Mouse (Mus musculus): ENCODE data around the gene Cflar. TPM values are rescaled to one million over a fixed set of nuclear protein-coding genes. Genes with fewer than 3 reads are reported as not detected.
A peak's percentile ranks its signal among the peaks of the same experiment; 100 is the strongest.
"Not testable (repeated sequence)": the region's sequence is repeated elsewhere in the genome, so short reads cannot be mapped to it uniquely, and the experiment has no call there.

The Cflar gene
- 3.4 and 5.3 TPM in 2 replicates for polyA plus RNA-seq (2012; ENCODE audit: insufficient read depth, low replicate concordance)

GRCm38 (mm10) chr1:58711365-58712016 is at the start of gene Cflar:
Gene Cflar (plus strand): TSS chr1:58711508.
- Histone ChIP-seq H3K9me3 (peaks cover 8% of the 10 kb centered on the region; the same call in 1 of the 2 replicates), H3K27me3 (replicated peaks) (no peaks in the 10 kb centered on the region), H3K4me3 (replicated peaks) (peak within 1 kb of the TSS; percentile 95), H3K36me3 (replicated peaks; ENCODE audit: low read length) (peaks cover 26% of the 10 kb centered on the region), H3K4me1 (peaks cover 27% of the 10 kb centered on the region)
- no peak for TF ChIP-seq GATA1 (IDR thresholded peaks at IDR 0.05; ENCODE audit: borderline replicate concordance, low read length)
- no peak for TF ChIP-seq FLI1 (IDR thresholded peaks at IDR 0.05; ENCODE audit: low read length)

- H3K27me3 ChIP-seq (replicated peaks); H3K4me1 ChIP-seq; H3K9me3 ChIP-seq; H3K36me3 ChIP-seq (replicated peaks; ENCODE audit: low read length); H3K4me3 ChIP-seq (replicated peaks): not testable (repeated sequence)
These were observed 48.6 kb upstream of the Cflar start for GRCm38 (mm10) chr1:58662671-58663070.

- not testable (repeated sequence) for H3K4me1 ChIP-seq; H3K4me3 ChIP-seq (replicated peaks); H3K9me3 ChIP-seq; H3K36me3 ChIP-seq (replicated peaks; ENCODE audit: low read length); H3K27me3 ChIP-seq (replicated peaks)
These were observed 47.9 kb upstream of the Cflar start for GRCm38 (mm10) chr1:58663365-58663764.

GRCm38 (mm10) chr1:58668191-58668590 is 43.1 kb upstream of the Cflar start:
- Histone ChIP-seq H3K4me1 (peaks cover 10% of the 10 kb centered on the region; the same call in 1 of the 2 replicates), H3K9me3 (peaks cover 6% of the 10 kb centered on the region; the same call in 1 of the 2 replicates), H3K36me3 (replicated peaks; ENCODE audit: low read length) (no peaks in the 10 kb centered on the region), H3K4me3 (replicated peaks) (no peak overlapping the region), H3K27me3 (replicated peaks) (no peaks in the 10 kb centered on the region)
- TF ChIP-seq GATA1 (IDR thresholded peaks at IDR 0.05; ENCODE audit: borderline replicate concordance, low read length) (no peak), FLI1 (IDR thresholded peaks at IDR 0.05; ENCODE audit: low read length) (no peak)

GRCm38 (mm10) chr1:58669635-58670034 is 41.7 kb upstream of the Cflar start:
- H3K4me3 ChIP-seq (replicated peaks); H3K9me3 ChIP-seq; H3K27me3 ChIP-seq (replicated peaks): not testable (repeated sequence)

GRCm38 (mm10) chr1:58672116-58672515 is 39.2 kb upstream of the Cflar start:
- peaks cover 2% of the 10 kb centered on the region for H3K27me3 ChIP-seq (replicated peaks)
- TF ChIP-seq GATA1 (IDR thresholded peaks at IDR 0.05; ENCODE audit: borderline replicate concordance, low read length) (no peak), FLI1 (IDR thresholded peaks at IDR 0.05; ENCODE audit: low read length) (no peak)

More at GRCm38 (mm10) chr1:58669635-58670034, 41.7 kb upstream of the Cflar start:
- not testable (repeated sequence) for H3K4me1 ChIP-seq; H3K36me3 ChIP-seq (replicated peaks; ENCODE audit: low read length)

GRCm38 (mm10) chr1:58675011-58675410 is 36.3 kb upstream of the Cflar start:
- no peak for TF ChIP-seq FLI1 (IDR thresholded peaks at IDR 0.05; ENCODE audit: low read length)
- TF ChIP-seq GATA1 (IDR thresholded peaks at IDR 0.05; ENCODE audit: borderline replicate concordance, low read length): no peak
- Histone ChIP-seq H3K4me1 (peaks cover 12% of the 10 kb centered on the region), H3K27me3 (replicated peaks) (peaks cover 2% of the 10 kb centered on the region), H3K4me3 (replicated peaks) (no peak overlapping the region), H3K36me3 (replicated peaks; ENCODE audit: low read length) (no peaks in the 10 kb centered on the region), H3K9me3 (no peaks in the 10 kb centered on the region)

More at GRCm38 (mm10) chr1:58672116-58672515, 39.2 kb upstream of the Cflar start:
- Histone ChIP-seq H3K36me3 (replicated peaks; ENCODE audit: low read length) (no peaks in the 10 kb centered on the region), H3K4me3 (replicated peaks) (no peak overlapping the region), H3K9me3 (peaks cover 6% of the 10 kb centered on the region; the same call in 1 of the 2 replicates), H3K4me1 (peaks cover 7% of the 10 kb centered on the region)

- no peak overlapping the region for H3K4me3 ChIP-seq (replicated peaks)
- no peaks in the 10 kb centered on the region for H3K9me3 ChIP-seq
- peaks cover 12% of the 10 kb centered on the region for H3K4me1 ChIP-seq
- TF ChIP-seq FLI1 (IDR thresholded peaks at IDR 0.05; ENCODE audit: low read length) (no peak), GATA1 (IDR thresholded peaks at IDR 0.05; ENCODE audit: borderline replicate concordance, low read length) (no peak)
- peaks cover 2% of the 10 kb centered on the region for H3K27me3 ChIP-seq (replicated peaks)
- H3K36me3 ChIP-seq (replicated peaks; ENCODE audit: low read length): no peaks in the 10 kb centered on the region
These were observed 33.7 kb upstream of the Cflar start for GRCm38 (mm10) chr1:58677575-58677974.

- H3K36me3 ChIP-seq (replicated peaks; ENCODE audit: low read length); H3K4me3 ChIP-seq (replicated peaks); H3K9me3 ChIP-seq; H3K27me3 ChIP-seq (replicated peaks): not testable (repeated sequence)
- H3K4me1 ChIP-seq: peaks cover 12% of the 10 kb centered on the region
These were observed 32.9 kb upstream of the Cflar start for GRCm38 (mm10) chr1:58678412-58678811.

GRCm38 (mm10) chr1:58689426-58689825 is 21.9 kb upstream of the Cflar start:
- H3K36me3 ChIP-seq (replicated peaks; ENCODE audit: low read length): no peaks in the 10 kb centered on the region
- no peaks in the 10 kb centered on the region for H3K4me1 ChIP-seq
- peaks cover 15% of the 10 kb centered on the region for H3K9me3 ChIP-seq
- H3K27me3 ChIP-seq (replicated peaks): no peaks in the 10 kb centered on the region
- TF ChIP-seq FLI1 (IDR thresholded peaks at IDR 0.05; ENCODE audit: low read length): no peak
- no peak for TF ChIP-seq GATA1 (IDR thresholded peaks at IDR 0.05; ENCODE audit: borderline replicate concordance, low read length)
- no peak overlapping the region for H3K4me3 ChIP-seq (replicated peaks)

All from megakaryocyte, embryonic 14.5 days (primary cell).